21 mouse cellular contexts compared by ENCODE assay signal in genomic region chr6:135312038-135312437, GRCm38 (mm10). TPM values are rescaled to one million over a fixed set of nuclear protein-coding genes. Genes with fewer than 3 reads are reported as not detected.
"Had no signal": no experiment of that assay in that cellular context is flagged by ENCODE, and none has a peak within 500 bp of the region (broad histone marks: within the 10 kb centered on the region; RNA-seq: fewer than 3 reads in every experiment).

No protein-coding gene starts in this region.

- DNase-seq: liver; liver, embryonic 13.5 days; liver, postnatal 0 days; midbrain, embryonic 14.5 days; right cerebral cortex, postnatal 14 days; thymus, adult 2 months; thymus, postnatal 25 days; thymus, postnatal 4 days had no signal

- H3K36me3 ChIP-seq: liver, embryonic 13.5 days; liver, embryonic 15.5 days; midbrain, embryonic 12.5 days; neural tube, embryonic 12.5 days; stomach, embryonic 15.5 days had no signal

- H3K4me1 ChIP-seq: liver, embryonic 13.5 days; liver, embryonic 15.5 days; megakaryocyte, embryonic 14.5 days; midbrain, embryonic 12.5 days; neural tube, embryonic 12.5 days; stomach, embryonic 15.5 days had no signal

- H3K27me3 ChIP-seq: liver, embryonic 13.5 days; liver, embryonic 15.5 days; midbrain, embryonic 12.5 days; neural tube, embryonic 12.5 days; stomach, embryonic 15.5 days had no signal

- H3K4me2 ChIP-seq: liver, embryonic 11.5 days; liver, embryonic 13.5 days; liver, embryonic 15.5 days; midbrain, embryonic 12.5 days; neural tube, embryonic 12.5 days; stomach, embryonic 15.5 days had no signal

- H3K4me3 ChIP-seq: liver, embryonic 13.5 days; liver, embryonic 15.5 days; megakaryocyte, embryonic 14.5 days; midbrain, embryonic 12.5 days; neural tube, embryonic 12.5 days; stomach, embryonic 15.5 days had no signal

- H3K9ac ChIP-seq: liver, embryonic 13.5 days; liver, embryonic 15.5 days; liver, postnatal 0 days; midbrain, embryonic 12.5 days; neural tube, embryonic 12.5 days; stomach, embryonic 15.5 days had no signal

- H3K27ac ChIP-seq: liver, embryonic 13.5 days; liver, embryonic 15.5 days; macrophage; midbrain, embryonic 12.5 days; neural tube, embryonic 12.5 days; stomach, embryonic 15.5 days; stomach, postnatal 0 days had no signal

- H3K9me3 ChIP-seq: liver, embryonic 13.5 days; liver, embryonic 15.5 days; midbrain, embryonic 12.5 days; neural tube, embryonic 12.5 days; stomach, embryonic 15.5 days had no signal

- ATAC-seq: liver, postnatal 0 days had no signal

RNA-seq across cellular contexts. Expression of gene Pbp2, which starts 1.8 kb away (rescaled TPM):
- total RNA-seq: megakaryocyte progenitor cell, adult 5-6 weeks; midbrain, postnatal 0 days; monocyte, adult 5-6 weeks had no signal
- polyA plus RNA-seq: liver, embryonic 11.5 days; liver, embryonic 13.5 days; liver, embryonic 15.5 days; liver, postnatal 0 days; macrophage; midbrain, embryonic 12.5 days; midbrain, embryonic 14.5 days; midbrain, postnatal 0 days; spleen, adult 2 months; thymus, adult 2 months had no signal

RNA-seq across cellular contexts. Expression of gene Gsg1, which starts 57.9 kb away (rescaled TPM):
- total RNA-seq: megakaryocyte progenitor cell, adult 5-6 weeks; neutrophil, adult 5-6 weeks had no signal
